Mouse (Mus musculus) limb, embryonic 11.5 days (tissue): ENCODE data around the gene Gstk1. TPM values are rescaled to one million over a fixed set of nuclear protein-coding genes. Genes with fewer than 3 reads are reported as not detected.

Source experiments
- ATAC-seq: fragments of 200-750 bp; cut with Nextera tagmentation; 2 replicates; pipeline ENCODE4 v1.8.0; 2017; ENCODE audit warnings: low read depth; ENCODE audit not compliant: insufficient number of reproducible peaks, low FRiP score, low TSS enrichment
- DNase-seq: peaks from one replicate; pipeline ENCODE4 v3.0.0-alpha.2; 2015; ENCODE audit warnings: low spot score
- H3K27ac ChIP-seq: fragments of 300-500 bp; sonication (generic); replicated peaks from 2 replicates; pipeline ENCODE4 v1.5.1; 2014; ENCODE audit warnings: low read depth, mild to moderate bottlenecking, low read length
- H3K27me3 ChIP-seq: fragments of 300-500 bp; sonication (generic); 2 replicates; pipeline ENCODE4 v1.6.1; 2014; ENCODE audit warnings: mild to moderate bottlenecking, low read length, mixed read lengths; ENCODE audit not compliant: control insufficient read depth, insufficient read depth
- H3K36me3 ChIP-seq: fragments of 300-500 bp; sonication (generic); 2 replicates; pipeline ENCODE4 v1.6.1; 2014; ENCODE audit warnings: mild to moderate bottlenecking, low read length, moderate library complexity, mixed read lengths; ENCODE audit not compliant: control insufficient read depth, insufficient read depth
- H3K4me1 ChIP-seq: fragments of 300-500 bp; sonication (generic); 2 replicates; pipeline ENCODE4 v1.6.1; 2014; ENCODE audit warnings: low read length, mixed read lengths; ENCODE audit not compliant: control insufficient read depth, insufficient read depth
- H3K4me2 ChIP-seq: fragments of 300-500 bp; sonication (generic); 2 replicates; pipeline ENCODE4 v1.6.1; 2014; ENCODE audit warnings: low read depth, mild to moderate bottlenecking, moderate library complexity; ENCODE audit not compliant: severe bottlenecking
- H3K4me3 ChIP-seq: fragments of 300-500 bp; sonication (generic); 2 replicates; pipeline ENCODE4 v1.5.1; 2014; ENCODE audit warnings: low read depth, low read length
- H3K9ac ChIP-seq: fragments of 300-500 bp; sonication (generic); 2 replicates; pipeline ENCODE4 v1.6.1; 2014; ENCODE audit warnings: mild to moderate bottlenecking, low read length
- H3K9me3 ChIP-seq: fragments of 300-500 bp; sonication (generic); 2 replicates; pipeline ENCODE4 v1.6.1; 2016; ENCODE audit warnings: low read length; ENCODE audit not compliant: control insufficient read depth
- WGBS: fragments of 180-500 bp; shearing (Covaris S2); extraction: QIAGEN DNeasy Blood & Tissue Kit; methylation state at CpG from one replicate; pipeline ENCODE4 v1.1.7; 2014; 5-methylcytosine and 5-hydroxymethylcytosine counted together
- polyA plus RNA-seq: library from polyadenylated mRNA; unstranded; fragments of >200 nt; fragmentation: Nextera tagmentation; extraction: Ambion mirVana; gene quantifications from 2 replicates; pipeline ENCODE4 v1.2.1, GENCODE M21; 2014

Gene Gstk1
- polyA plus RNA-seq, 1 experiment from 2014 or later, result 21.1 TPM

DNA sequence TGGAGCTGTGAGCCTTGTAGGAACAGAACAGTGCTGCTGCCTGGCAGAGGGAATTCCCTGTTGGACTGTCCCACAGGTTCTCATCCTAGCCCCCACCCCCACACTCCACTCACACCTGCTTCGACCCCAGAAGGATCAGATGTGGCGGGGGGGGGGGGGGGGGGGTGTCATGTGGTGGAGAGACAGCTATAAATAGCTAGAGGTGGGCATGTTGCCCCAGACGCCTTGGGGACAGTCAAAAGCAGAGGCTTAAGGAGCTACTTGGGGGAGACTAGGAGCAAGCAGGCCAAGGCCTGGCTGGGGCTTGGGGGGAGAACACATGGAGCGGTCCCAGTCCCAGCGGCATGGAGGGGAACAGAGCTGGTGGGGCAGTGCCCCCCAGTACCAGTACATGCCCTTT lies 40.7 kb downstream of the Gstk1 start, which contains the start of gene Clcn1:
Gene Clcn1, plus strand, starts transcription at position 238 of the 400 bp plus-strand sequence.
- WGBS, result 71% methylated on average over 4 of the region's 5 CpGs
- no peaks in the 10 kb centered on the region for H3K4me1 ChIP-seq
- H3K9ac ChIP-seq, result no peak within 1 kb of the TSS
- H3K27me3 ChIP-seq, result no peaks in the 10 kb centered on the region
- H3K27ac ChIP-seq, result no peak within 1 kb of the TSS
- H3K4me2 ChIP-seq, result no peak within 1 kb of the TSS
- ATAC-seq (no peak), DNase-seq (no peak)
- H3K4me3 ChIP-seq, result no peak within 1 kb of the TSS
- H3K36me3 ChIP-seq, result peaks cover 2% of the 10 kb centered on the region; the same call in 1 of the 2 replicates
- no peaks in the 10 kb centered on the region for H3K9me3 ChIP-seq

DNA sequence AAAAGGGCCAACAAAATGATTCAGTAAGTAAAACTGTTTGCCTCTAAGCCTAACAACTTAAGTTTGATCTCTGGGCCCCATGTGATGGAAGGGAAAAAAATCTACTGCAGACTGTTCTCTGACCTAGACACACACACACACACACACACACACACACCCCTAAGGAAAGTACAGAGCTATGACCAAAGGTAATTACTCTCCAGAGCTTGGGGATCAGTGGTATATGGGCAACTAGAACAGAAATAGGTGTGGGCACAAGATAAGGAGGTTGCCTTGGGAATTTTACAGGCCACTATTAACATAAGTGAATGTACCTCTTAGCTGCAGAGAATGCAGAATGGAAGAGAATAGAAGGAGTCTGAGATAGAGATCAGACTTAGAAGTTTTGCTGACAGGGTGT lies 41.8 kb downstream of the Gstk1 start:
- Histone ChIP-seq H3K9me3 (no peaks in the 10 kb centered on the region), H3K27me3 (no peaks in the 10 kb centered on the region), H3K4me1 (no peaks in the 10 kb centered on the region), H3K27ac (no peak overlapping the region), H3K4me2 (no peak overlapping the region), H3K36me3 (no peaks in the 10 kb centered on the region; the same call in 1 of the 2 replicates), H3K4me3 (no peak overlapping the region), H3K9ac (no peak overlapping the region)
- ATAC-seq (no peak), DNase-seq (no peak)

DNA sequence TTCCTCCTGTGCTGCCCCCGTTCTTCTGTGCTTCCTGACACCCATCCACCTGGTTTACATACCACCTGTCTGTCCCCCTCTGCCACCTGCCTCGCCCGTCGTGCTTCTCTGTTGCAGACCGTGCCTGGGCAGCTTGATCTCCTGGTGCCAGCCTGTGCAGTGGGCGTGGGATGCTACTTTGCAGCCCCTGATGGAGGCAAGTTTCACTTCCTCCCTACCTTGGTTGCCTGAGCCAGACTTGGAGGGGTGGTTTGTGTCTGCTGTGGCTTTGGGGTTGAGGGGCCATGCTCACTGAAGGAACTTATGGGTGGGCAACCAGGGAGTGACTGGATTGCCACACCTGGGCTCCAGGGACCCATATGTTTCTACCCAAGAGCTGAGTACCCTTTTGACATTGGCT lies 47.6 kb downstream of the Gstk1 start:
- no peak overlapping the region for H3K9ac ChIP-seq
- H3K36me3 ChIP-seq, result no peaks in the 10 kb centered on the region
- H3K4me3 ChIP-seq, result no peak overlapping the region
- WGBS, result 89% methylated on average over 6 of the region's 6 CpGs
- no peak overlapping the region for H3K27ac ChIP-seq
- H3K4me2 ChIP-seq, result no peak overlapping the region
- no peaks in the 10 kb centered on the region for H3K27me3 ChIP-seq
- H3K4me1 ChIP-seq, result no peaks in the 10 kb centered on the region
- ATAC-seq (no peak), DNase-seq (no peak)
- H3K9me3 ChIP-seq, result no peaks in the 10 kb centered on the region

DNA sequence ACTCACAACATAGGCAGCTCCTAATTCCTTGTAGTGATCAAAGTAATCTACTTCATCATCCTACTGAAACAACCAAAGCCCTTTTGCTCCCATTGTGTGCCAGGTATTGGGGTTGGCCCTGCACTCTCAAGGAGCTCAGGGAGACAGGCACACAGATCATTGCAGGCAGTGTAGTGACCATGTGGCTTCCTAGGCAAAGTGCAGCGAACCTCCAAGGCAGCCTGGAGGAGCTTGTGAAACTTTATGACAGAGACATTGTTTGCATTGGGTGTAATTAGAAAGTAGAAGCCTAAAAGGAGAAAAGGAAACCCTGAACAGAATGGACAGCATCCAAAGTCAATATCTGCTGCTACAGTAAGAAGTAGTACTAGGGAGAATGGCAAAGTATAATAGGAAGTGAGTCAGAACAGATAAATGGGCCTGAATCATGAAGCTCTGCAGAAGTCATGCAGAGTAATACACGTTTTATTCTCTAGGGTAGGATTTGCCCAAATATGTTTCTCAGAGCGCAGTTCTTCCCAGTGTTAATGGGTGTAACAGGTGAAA lies 49.9 kb downstream of the Gstk1 start:
- no peak overlapping the region for H3K4me2 ChIP-seq
- H3K27ac ChIP-seq, result no peak overlapping the region
- ATAC-seq (no peak), DNase-seq (no peak)
- H3K9ac ChIP-seq, result no peak overlapping the region
- H3K9me3 ChIP-seq, result no peaks in the 10 kb centered on the region
- H3K4me3 ChIP-seq, result no peak overlapping the region
- H3K36me3 ChIP-seq, result no peaks in the 10 kb centered on the region
- 75% methylated on average over 3 of the region's 3 CpGs for WGBS
- H3K27me3 ChIP-seq, result no peaks in the 10 kb centered on the region
- no peaks in the 10 kb centered on the region for H3K4me1 ChIP-seq

DNA sequence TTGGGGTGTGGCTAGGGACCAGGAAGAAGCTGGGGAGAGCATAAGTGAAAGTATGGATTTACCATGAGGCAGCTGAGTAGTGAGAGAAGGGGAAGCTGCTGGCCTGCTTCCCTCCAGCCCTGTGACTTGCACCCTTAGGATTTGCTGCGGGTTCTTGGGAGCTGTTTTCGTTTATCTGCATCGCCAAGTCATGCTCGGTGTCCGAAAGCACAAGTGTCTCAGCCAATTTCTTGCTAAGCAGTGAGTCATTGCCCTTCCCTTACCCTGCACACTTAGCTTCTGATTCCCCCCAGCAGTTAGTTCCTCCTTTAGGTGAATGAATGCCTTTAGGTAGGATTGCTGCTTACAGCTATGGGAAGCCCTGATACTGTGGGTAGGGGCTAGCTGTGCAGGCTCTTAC lies 53.6 kb downstream of the Gstk1 start:
- WGBS, result 90% methylated on average over 5 of the region's 5 CpGs
- H3K9ac ChIP-seq, result no peak overlapping the region
- no peaks in the 10 kb centered on the region for H3K36me3 ChIP-seq
- H3K27me3 ChIP-seq, result no peaks in the 10 kb centered on the region
- no peak overlapping the region for H3K4me2 ChIP-seq
- H3K9me3 ChIP-seq, result no peaks in the 10 kb centered on the region
- no peak overlapping the region for H3K27ac ChIP-seq
- H3K4me1 ChIP-seq, result no peaks in the 10 kb centered on the region
- H3K4me3 ChIP-seq, result no peak overlapping the region
- DNase-seq (no peak), ATAC-seq (no peak)

Other genes with a start within 250 kb of the Gstk1 start
- gene Sva, start 207.5 kb upstream of the Gstk1 start, polyA plus RNA-seq, result not detected in 2 replicates
- not detected in 2 replicates for gene Tas2r139, start 105.0 kb upstream of the Gstk1 start, polyA plus RNA-seq
- gene Tas2r144, start 30.6 kb upstream of the Gstk1 start, polyA plus RNA-seq, result not detected in 2 replicates
- gene Tmem139, start 16.0 kb downstream of the Gstk1 start, polyA plus RNA-seq, result 1.5 TPM in 2 replicates
- gene Casp2, start 19.1 kb downstream of the Gstk1 start, polyA plus RNA-seq, result 78.3 and 82.6 TPM in 2 replicates
- 0.69 and 1.1 TPM in 2 replicates for gene Clcn1, start 40.8 kb downstream of the Gstk1 start, polyA plus RNA-seq
- 0.85 and 0.89 TPM in 2 replicates for gene Fam131b, start 78.7 kb downstream of the Gstk1 start, polyA plus RNA-seq
- 97.7 and 101 TPM in 2 replicates for gene Zyx, start 103.7 kb downstream of the Gstk1 start, polyA plus RNA-seq
- gene Epha1, start 127.3 kb downstream of the Gstk1 start, polyA plus RNA-seq, result 2.5 and 4.6 TPM in 2 replicates
- not detected in 2 replicates for gene Tas2r143, start 154.3 kb downstream of the Gstk1 start, polyA plus RNA-seq
- not detected in 2 replicates for gene Tas2r135, start 159.5 kb downstream of the Gstk1 start, polyA plus RNA-seq
- gene Tas2r126, start 188.6 kb downstream of the Gstk1 start, polyA plus RNA-seq, result not detected in 2 replicates
- gene Olfr458, start 219.3 kb downstream of the Gstk1 start, polyA plus RNA-seq, result not detected in 2 replicates
- gene Olfr457, start 230.4 kb downstream of the Gstk1 start, polyA plus RNA-seq, result not detected in 2 replicates
- gene Olfr456, start 241.3 kb downstream of the Gstk1 start, polyA plus RNA-seq, result not detected in 2 replicates